Mouse (Mus musculus) adrenal gland, postnatal 14 days (tissue): ENCODE results near the gene Yipf1. TPM values are rescaled to one million over a fixed set of nuclear protein-coding genes. Genes with fewer than 3 reads are reported as not detected.
"Not testable (repeated sequence)": the region's sequence is repeated elsewhere in the genome, so short reads cannot be mapped to it uniquely, and the experiment has no call there.

Experiments
- DNase-seq: peaks from one replicate; pipeline ENCODE4 v3.0.0; 2021; ENCODE audit warnings: mixed read lengths
- total RNA-seq: library from RNA; stranded (reverse); gene quantifications from 2 replicates; pipeline ENCODE4 v1.2.3, GENCODE M21; 2021

The Yipf1 gene
- total RNA-seq, 1 experiment from 2014 or later, result 68.3 TPM

- DNase-seq, result no peak
These were observed 6.9 kb downstream of the Yipf1 start for GRCm38 (mm10) chr4:107321041-107321440.

GRCm38 (mm10) chr4:107323113-107323512, 8.9 kb downstream of the Yipf1 start:
- no peak for DNase-seq

GRCm38 (mm10) chr4:107328530-107328929, 14.4 kb downstream of the Yipf1 start:
- DNase-seq, result no peak

GRCm38 (mm10) chr4:107333514-107333913, 19.4 kb downstream of the Yipf1 start:
- no peak for DNase-seq

- DNase-seq, result no peak
These were observed 22.2 kb downstream of the Yipf1 start for GRCm38 (mm10) chr4:107336356-107336755.

GRCm38 (mm10) chr4:107337455-107337854, 23.3 kb downstream of the Yipf1 start:
- no peak for DNase-seq

- no peak for DNase-seq
These were observed 27.2 kb downstream of the Yipf1 start for GRCm38 (mm10) chr4:107341354-107341753.

GRCm38 (mm10) chr4:107344612-107345011, 30.4 kb downstream of the Yipf1 start:
- DNase-seq, result no peak

- peak; percentile 61 for DNase-seq
These were observed 33.1 kb downstream of the Yipf1 start for GRCm38 (mm10) chr4:107347221-107347620.

- no peak for DNase-seq
These were observed 34.6 kb downstream of the Yipf1 start for GRCm38 (mm10) chr4:107348529-107349310.

GRCm38 (mm10) chr4:107349311-107350008, 35.3 kb downstream of the Yipf1 start:
- peak; percentile 62 for DNase-seq

- DNase-seq, result no peak
These were observed 37.2 kb downstream of the Yipf1 start for GRCm38 (mm10) chr4:107351368-107351767.

GRCm38 (mm10) chr4:107353612-107354011, 39.4 kb downstream of the Yipf1 start:
- DNase-seq, result no peak

- DNase-seq, result no peak
These were observed 40.0 kb downstream of the Yipf1 start for GRCm38 (mm10) chr4:107354126-107354525.

GRCm38 (mm10) chr4:107354543-107354942, 40.4 kb downstream of the Yipf1 start:
- DNase-seq, result peak; percentile 53

- DNase-seq, result peak; percentile 47
These were observed 43.0 kb downstream of the Yipf1 start for GRCm38 (mm10) chr4:107357172-107357571.

GRCm38 (mm10) chr4:107358460-107358859, 44.3 kb downstream of the Yipf1 start:
- DNase-seq, result no peak

GRCm38 (mm10) chr4:107360457-107361145, 46.4 kb downstream of the Yipf1 start:
- peak; percentile 52 for DNase-seq

GRCm38 (mm10) chr4:107362755-107363154, 48.6 kb downstream of the Yipf1 start:
- peak; percentile 40 for DNase-seq

GRCm38 (mm10) chr4:107363573-107363972, 49.4 kb downstream of the Yipf1 start:
- no peak for DNase-seq

GRCm38 (mm10) chr4:107364190-107364639, 50.1 kb downstream of the Yipf1 start:
- DNase-seq, result no peak

- not testable (repeated sequence) for DNase-seq
These were observed 52.2 kb downstream of the Yipf1 start for GRCm38 (mm10) chr4:107366408-107366807.
